Mouse (Mus musculus): ENCODE measurements around the gene Prmt1. TPM values are rescaled to one million over a fixed set of nuclear protein-coding genes. Genes with fewer than 3 reads are reported as not detected.

Gene Prmt1
- polyA plus RNA-seq, 1 experiment from 2014 or later, result 710 TPM

DNA sequence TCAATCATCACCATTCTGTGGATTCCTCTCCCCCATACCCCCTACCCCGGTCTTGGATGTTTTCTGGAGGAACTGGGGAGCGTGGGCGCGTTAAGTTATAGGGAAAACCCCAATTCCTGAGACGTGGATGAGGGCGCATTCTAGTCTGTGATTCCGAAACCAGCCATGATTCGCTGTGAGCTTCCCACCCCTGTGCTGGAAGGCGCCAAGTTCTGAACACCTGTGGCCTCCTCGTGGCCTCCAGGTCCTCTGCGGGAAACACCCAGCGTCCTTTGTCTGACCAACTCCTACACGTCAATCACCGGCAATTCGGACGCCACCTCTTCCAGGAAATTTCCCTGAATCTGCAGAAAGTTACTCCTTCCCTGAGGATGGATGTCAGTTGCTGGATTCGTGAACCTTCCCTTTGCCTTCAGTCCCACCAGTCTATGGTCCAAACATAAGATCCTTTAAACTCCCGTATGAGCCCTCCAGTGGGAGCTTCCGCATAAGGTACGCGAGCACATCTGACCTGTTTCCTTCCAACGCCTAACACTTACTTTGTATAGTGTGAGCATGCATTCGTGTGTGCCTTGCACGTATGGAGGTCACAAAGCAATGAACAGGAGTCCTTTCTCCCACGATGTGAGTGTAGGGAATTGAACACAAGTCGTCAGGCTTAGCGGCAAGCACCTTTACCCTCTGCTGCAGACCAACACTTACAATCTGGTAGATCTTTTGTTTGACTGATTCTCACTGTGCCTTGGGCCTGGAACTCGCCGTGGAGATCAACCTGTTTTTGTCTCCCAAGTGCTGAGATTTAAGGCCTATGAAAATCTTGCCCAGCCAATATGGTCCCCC, 731 bp upstream of the Prmt1 start:
- H3K36me3 ChIP-seq, result peaks cover 45% of the 10 kb centered on the region
- peak overlapping the region; percentile 72 for H3K4me2 ChIP-seq
- H3K27me3 ChIP-seq, result no peaks in the 10 kb centered on the region
- H3K9ac ChIP-seq, result peak overlapping the region; percentile 85
- H3K4me3 ChIP-seq (replicated peaks), result peak overlapping the region; percentile 97
- peak overlapping the region; percentile 96 for H3K27ac ChIP-seq
- WGBS, result under 1% methylated on average over 29 of the region's 29 CpGs
- H3K4me1 ChIP-seq, result peaks cover 44% of the 10 kb centered on the region
- H3K9me3 ChIP-seq (replicated peaks), result no peaks in the 10 kb centered on the region
- ATAC-seq (replicated peaks; ENCODE audit: low FRiP score), result peak; percentile 19

DNA sequence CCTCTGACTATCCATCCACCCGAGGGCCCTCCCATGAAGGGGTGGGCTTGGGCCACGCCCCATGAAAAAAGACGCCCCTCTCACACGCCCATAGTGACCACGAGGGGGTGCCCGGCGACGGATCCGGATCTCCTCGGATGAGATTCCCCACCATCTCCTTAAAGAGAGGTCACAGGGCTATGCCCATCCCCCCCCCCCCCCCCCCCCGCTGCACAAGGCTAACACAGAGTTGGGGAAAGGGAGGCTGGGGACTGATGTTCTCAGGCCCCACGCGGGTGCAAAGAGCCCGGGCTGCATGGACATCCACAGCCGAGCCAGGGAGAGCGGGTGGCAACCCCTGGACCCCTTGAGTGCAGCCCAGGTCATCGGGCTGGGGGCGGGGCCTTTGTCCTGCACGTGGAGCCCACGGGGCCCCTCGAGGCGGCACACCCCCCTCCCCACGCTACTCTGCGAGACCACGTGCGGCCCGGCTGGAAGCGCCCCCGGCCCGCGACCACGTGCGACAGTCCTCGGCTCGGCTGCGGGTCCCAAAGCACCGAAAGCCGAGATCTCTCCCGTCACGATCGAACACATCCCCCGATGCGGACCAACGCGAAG, 675 bp downstream of the Prmt1 start:
- Histone ChIP-seq H3K4me2 (peak overlapping the region; percentile 67), H3K27ac (peak overlapping the region; percentile 97), H3K9ac (peak overlapping the region; percentile 97), H3K27me3 (no peaks in the 10 kb centered on the region), H3K4me1 (peaks cover 42% of the 10 kb centered on the region), H3K9me3 (replicated peaks) (no peaks in the 10 kb centered on the region), H3K36me3 (peaks cover 46% of the 10 kb centered on the region), H3K4me3 (replicated peaks) (peak overlapping the region; percentile 97)
- ATAC-seq (replicated peaks; ENCODE audit: low FRiP score), result peak; percentile 1; the same call in 1 of the 2 replicates
- WGBS, result under 1% methylated on average over 44 of the region's 45 CpGs

DNA sequence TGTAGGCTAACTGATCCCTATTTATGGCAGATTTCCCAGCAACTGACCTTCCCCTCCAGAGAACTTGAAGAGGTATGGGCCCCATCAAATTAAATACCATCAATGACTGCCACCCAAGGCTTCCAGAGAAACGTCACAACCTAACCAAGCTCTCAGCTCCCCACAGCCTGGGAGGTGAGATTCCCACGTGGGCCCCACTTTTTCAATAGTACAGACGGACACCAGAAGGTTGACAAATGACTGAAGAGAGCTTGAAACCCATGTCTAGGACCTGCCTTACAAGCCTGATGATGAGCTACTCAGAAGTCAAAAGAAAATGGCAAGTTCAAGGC, 1.6 kb downstream of the Prmt1 start:
- ATAC-seq (replicated peaks; ENCODE audit: low FRiP score), result no peak
- H3K27me3 ChIP-seq, result no peaks in the 10 kb centered on the region
- H3K36me3 ChIP-seq, result peaks cover 48% of the 10 kb centered on the region
- H3K9ac ChIP-seq, result peak overlapping the region; percentile 97; the same call in 1 of the 2 replicates
- H3K4me3 ChIP-seq (replicated peaks), result peak overlapping the region; percentile 97
- H3K27ac ChIP-seq, result peak overlapping the region; percentile 97
- 37% methylated on average over 3 of the region's 3 CpGs for WGBS
- peaks cover 42% of the 10 kb centered on the region for H3K4me1 ChIP-seq
- no peaks in the 10 kb centered on the region for H3K9me3 ChIP-seq (replicated peaks)
- peak overlapping the region; percentile 67 for H3K4me2 ChIP-seq

DNA sequence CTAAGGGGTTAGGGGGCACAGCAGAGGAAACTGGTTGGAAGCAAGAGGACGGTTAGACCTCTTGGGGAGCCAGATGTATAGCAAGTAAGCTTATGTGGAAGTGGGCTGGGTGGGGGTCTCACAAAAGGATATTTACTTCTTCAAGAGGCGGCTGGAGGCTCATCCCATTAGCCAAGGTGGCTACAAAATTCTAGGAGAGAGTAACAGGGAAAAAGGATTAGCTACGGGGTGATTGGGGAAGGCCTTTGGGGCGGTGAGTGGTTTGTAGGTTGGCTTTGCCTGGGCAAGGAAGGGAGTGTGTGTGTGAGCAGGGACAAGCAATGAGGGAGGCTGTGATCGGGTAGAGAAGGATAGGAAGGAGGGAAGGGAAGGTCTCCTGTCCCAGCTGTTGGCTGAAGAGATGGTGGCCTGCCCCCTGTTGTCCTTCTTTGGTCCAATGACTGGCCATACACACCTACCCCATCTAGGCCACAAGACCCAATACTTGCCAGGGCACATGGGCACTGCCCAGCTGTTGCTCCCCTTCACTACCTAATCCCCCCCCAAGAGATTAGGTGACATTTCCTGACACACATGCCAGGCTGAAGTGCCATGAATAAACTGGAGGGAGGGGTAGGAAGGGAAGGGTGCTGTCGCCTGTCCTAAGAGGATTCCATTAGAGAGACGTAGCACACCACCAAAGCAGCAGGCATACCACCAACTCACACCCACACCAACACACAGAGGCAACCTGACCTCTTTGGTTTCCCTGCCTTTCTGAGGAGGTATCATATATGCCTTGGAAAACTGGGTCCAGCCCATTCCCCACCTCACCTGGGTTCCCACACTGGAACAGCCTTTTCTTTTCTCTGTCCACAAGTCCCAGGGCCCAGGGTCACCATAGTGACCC, 2.2 kb downstream of the Prmt1 start:
- H3K27ac ChIP-seq, result peak overlapping the region; percentile 97
- H3K9ac ChIP-seq, result peak overlapping the region; percentile 97; the same call in 1 of the 2 replicates
- H3K27me3 ChIP-seq, result no peaks in the 10 kb centered on the region
- no peak for ATAC-seq (replicated peaks; ENCODE audit: low FRiP score)
- peaks cover 48% of the 10 kb centered on the region for H3K36me3 ChIP-seq
- no peaks in the 10 kb centered on the region for H3K9me3 ChIP-seq (replicated peaks)
- H3K4me1 ChIP-seq, result peaks cover 40% of the 10 kb centered on the region
- peak overlapping the region; percentile 67 for H3K4me2 ChIP-seq
- 61% methylated on average over 7 of the region's 7 CpGs for WGBS
- H3K4me3 ChIP-seq (replicated peaks), result peak overlapping the region; percentile 97

DNA sequence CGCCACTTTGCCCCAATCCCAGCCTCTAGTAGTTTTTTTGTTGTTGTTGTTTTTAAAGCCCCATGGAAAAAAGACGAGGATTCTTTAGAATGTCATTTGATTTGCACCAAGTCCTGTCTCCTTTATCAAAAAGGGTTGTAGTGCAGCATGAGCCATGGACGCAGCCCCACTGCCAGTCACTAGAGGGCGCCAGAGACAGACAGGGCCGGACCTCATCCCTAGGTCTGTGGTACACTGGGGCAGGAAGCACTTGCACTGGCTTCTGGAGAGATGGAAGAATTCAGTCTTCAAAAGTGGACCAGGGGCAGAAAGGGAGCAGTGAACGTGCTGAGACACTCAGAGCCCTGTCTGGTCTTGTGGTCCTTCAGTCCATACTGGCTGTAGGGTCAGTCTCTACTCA, 3.3 kb downstream of the Prmt1 start:
- whole genome bisulfite sequencing, result 38% methylated on average over 6 of the region's 6 CpGs
- peak overlapping the region; percentile 97 for H3K27ac ChIP-seq
- 0 out of 2 replicates have a peak overlapping the region, but pooled peaks have one; percentile 8 for H3K4me3 ChIP-seq (replicated peaks)
- no peaks in the 10 kb centered on the region for H3K27me3 ChIP-seq
- H3K4me2 ChIP-seq, result peak overlapping the region; percentile 67; the same call in 1 of the 2 replicates
- H3K9me3 ChIP-seq (replicated peaks), result no peaks in the 10 kb centered on the region
- no peak overlapping the region for H3K9ac ChIP-seq
- no peak for ATAC-seq (replicated peaks; ENCODE audit: low FRiP score)
- peaks cover 31% of the 10 kb centered on the region for H3K4me1 ChIP-seq
- peaks cover 57% of the 10 kb centered on the region for H3K36me3 ChIP-seq

DNA sequence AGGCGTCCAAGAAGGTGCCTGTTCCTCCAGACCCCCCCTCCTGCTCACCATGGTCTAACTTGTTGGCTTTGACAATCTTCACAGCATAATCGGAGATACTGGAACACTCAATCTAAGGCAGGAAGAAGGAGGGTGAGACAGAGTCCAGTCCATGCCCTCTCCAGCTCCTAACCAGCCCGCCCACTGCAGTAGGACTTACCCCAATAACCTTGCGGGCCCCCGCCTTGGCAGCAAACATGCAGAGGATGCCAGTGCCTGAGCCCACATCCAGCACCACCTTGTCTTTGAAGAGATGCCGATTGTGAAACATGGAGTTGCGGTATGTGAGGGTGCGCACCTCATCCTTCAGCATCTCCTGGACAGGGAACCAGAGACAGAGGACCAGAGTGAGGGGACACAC, 4.8 kb downstream of the Prmt1 start:
- peaks cover 72% of the 10 kb centered on the region for H3K36me3 ChIP-seq
- H3K27me3 ChIP-seq, result no peaks in the 10 kb centered on the region
- no peaks in the 10 kb centered on the region for H3K9me3 ChIP-seq (replicated peaks)
- no peak overlapping the region for H3K9ac ChIP-seq
- WGBS, result 95% methylated on average over 8 of the region's 8 CpGs
- ATAC-seq (replicated peaks; ENCODE audit: low FRiP score), result no peak
- H3K4me1 ChIP-seq, result peaks cover 24% of the 10 kb centered on the region
- no peak overlapping the region for H3K4me2 ChIP-seq
- no peak overlapping the region for H3K4me3 ChIP-seq (replicated peaks)
- no peak overlapping the region for H3K27ac ChIP-seq

DNA sequence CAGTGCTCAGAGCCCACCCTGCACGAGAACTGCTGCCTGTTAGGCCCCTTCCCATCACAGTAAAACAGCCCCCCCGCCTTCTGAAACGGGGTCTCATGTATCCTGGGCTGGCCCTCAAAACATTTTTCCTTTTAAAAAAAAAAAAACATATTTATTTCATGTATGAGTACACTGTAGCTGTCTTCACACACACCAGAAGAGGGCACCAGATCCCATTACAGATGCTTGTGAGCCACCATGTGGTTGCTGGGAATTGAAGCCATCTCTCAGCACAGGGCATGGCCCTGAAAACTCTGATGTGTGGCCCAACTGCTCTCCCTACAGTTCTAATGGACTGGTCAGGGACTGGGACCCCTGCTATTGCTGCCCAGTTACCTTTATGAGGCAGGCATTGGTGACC, 8.1 kb downstream of the Prmt1 start:
- WGBS, result 85% methylated on average over 3 of the region's 3 CpGs
- H3K36me3 ChIP-seq, result peaks cover 81% of the 10 kb centered on the region
- ATAC-seq (replicated peaks; ENCODE audit: low FRiP score), result no peak
- no peak overlapping the region for H3K4me3 ChIP-seq (replicated peaks)
- H3K9me3 ChIP-seq (replicated peaks), result no peaks in the 10 kb centered on the region
- no peak overlapping the region for H3K9ac ChIP-seq
- H3K27ac ChIP-seq, result no peak overlapping the region
- no peaks in the 10 kb centered on the region for H3K27me3 ChIP-seq
- H3K4me1 ChIP-seq, result peaks cover 22% of the 10 kb centered on the region
- H3K4me2 ChIP-seq, result no peak overlapping the region

DNA sequence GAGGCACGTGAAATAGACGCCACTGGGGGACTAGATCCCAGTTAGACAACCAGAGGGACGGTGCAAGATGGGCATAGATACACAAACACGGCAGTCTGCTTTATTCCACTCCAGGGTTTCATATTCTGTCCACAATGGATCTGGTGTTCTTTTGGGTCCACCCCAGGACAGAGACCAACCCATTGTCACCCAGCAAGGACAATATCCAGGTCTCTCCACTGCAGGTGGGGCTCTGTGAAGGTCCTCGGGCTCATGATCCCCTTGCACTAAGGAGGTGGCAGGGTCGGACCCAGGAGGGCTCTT, 11.3 kb downstream of the Prmt1 start:
- no peak for ATAC-seq (replicated peaks; ENCODE audit: low FRiP score)
- H3K27ac ChIP-seq, result peak overlapping the region; percentile 71

DNA sequence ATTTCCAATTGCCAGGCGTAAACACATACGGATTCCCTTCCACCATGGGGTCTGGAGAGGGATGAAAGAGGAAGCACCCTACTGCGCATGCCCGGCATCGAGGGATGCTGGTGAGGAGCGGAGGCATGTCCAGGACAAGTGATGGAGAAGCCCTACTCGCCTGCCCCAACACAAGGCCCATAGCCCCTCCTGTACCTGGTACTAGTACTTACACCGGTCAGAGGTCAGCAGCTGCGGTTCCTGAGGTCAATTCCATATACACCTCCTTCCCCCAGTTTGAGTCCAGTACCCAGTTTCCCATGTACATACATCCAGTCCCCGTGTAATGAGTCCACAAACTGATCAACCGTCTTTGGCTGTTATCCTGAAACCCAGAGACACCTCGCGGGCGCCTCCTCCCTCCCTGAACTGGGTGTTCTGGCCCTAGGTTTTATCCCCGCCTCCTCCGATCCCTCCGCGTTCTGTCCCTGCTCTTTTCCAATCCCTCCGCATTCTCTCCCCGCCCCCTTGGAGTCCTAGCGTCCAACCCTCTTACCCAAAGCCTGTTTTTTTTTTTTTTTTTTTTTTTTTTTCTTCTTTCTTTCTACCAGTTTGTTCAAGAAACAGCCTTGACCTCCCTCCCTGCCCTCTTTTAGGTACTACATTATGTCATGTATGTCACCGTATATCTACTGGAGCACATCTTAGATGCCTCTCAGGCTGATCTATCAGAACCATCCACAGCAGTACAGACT, 11.8 kb downstream of the Prmt1 start, which contains the start of gene Cpt1c:
Gene Cpt1c, minus strand, starts transcription at position 469 of the 734 bp plus-strand sequence.
- H3K9me3 ChIP-seq (replicated peaks), result no peaks in the 10 kb centered on the region
- H3K27me3 ChIP-seq, result no peaks in the 10 kb centered on the region
- H3K36me3 ChIP-seq, result peaks cover 45% of the 10 kb centered on the region
- WGBS, result under 1% methylated on average over 22 of the region's 22 CpGs
- peaks cover 36% of the 10 kb centered on the region for H3K4me1 ChIP-seq
- peak within 1 kb of the TSS; percentile 91 for H3K27ac ChIP-seq
- H3K4me3 ChIP-seq (replicated peaks), result peak within 1 kb of the TSS; percentile 56
- ATAC-seq (replicated peaks; ENCODE audit: low FRiP score), result no peak
- H3K9ac ChIP-seq, result peak within 1 kb of the TSS; percentile 52
- peak within 1 kb of the TSS; percentile 85 for H3K4me2 ChIP-seq

More for the DNA sequence above, 11.3 kb downstream of the Prmt1 start:
- Histone ChIP-seq H3K4me3 (replicated peaks) (peak overlapping the region; percentile 56; the same call in 1 of the 2 replicates), H3K4me2 (peak overlapping the region; percentile 85), H3K36me3 (peaks cover 50% of the 10 kb centered on the region), H3K9ac (peak overlapping the region; percentile 2; the same call in 1 of the 2 replicates), H3K27me3 (no peaks in the 10 kb centered on the region), H3K9me3 (replicated peaks) (no peaks in the 10 kb centered on the region), H3K4me1 (peaks cover 32% of the 10 kb centered on the region)
- 23% methylated on average over 6 of the region's 6 CpGs for WGBS

DNA sequence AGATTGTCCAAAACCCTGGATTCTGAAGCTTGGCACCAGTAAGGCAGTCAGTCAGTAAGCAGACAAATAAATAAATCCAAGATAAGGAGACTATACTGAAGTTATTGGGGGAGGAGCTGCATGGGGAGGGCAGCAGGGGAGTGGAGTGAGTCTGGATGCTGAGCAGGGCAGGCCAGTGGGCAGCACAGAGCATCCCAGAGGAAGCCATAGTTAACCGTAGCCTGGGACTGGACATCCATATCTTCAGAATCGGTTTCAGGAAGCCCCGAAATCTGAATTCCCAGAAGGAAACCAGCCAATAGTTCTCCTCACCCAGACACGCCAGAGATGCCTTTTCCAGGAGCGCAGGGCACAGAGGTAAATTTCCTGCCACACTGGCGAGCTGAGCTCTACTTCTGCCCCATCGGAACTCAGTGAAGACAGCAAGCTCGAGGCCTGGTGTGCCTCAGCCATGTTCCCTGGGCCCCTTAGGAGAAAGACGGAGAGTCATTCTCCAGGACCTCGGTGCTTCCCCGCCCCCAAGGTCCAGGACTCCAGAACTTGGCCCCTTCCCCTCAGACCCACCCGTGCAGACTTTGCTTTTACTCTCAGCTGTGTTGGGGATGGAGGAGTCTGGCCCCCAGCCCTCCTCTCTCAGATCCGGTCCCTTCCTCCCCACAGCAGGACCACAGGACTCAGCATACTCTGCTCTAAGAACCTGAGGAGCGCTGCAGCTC, 12.8 kb downstream of the Prmt1 start:
- Histone ChIP-seq H3K27me3 (no peaks in the 10 kb centered on the region), H3K27ac (peak overlapping the region; percentile 91), H3K4me2 (peak overlapping the region; percentile 85), H3K9me3 (replicated peaks) (no peaks in the 10 kb centered on the region), H3K4me1 (peaks cover 38% of the 10 kb centered on the region), H3K36me3 (peaks cover 35% of the 10 kb centered on the region), H3K9ac (peak overlapping the region; percentile 52), H3K4me3 (replicated peaks) (peak overlapping the region; percentile 56)
- WGBS, result 41% methylated on average over 14 of the region's 14 CpGs
- ATAC-seq (replicated peaks; ENCODE audit: low FRiP score), result no peak

DNA sequence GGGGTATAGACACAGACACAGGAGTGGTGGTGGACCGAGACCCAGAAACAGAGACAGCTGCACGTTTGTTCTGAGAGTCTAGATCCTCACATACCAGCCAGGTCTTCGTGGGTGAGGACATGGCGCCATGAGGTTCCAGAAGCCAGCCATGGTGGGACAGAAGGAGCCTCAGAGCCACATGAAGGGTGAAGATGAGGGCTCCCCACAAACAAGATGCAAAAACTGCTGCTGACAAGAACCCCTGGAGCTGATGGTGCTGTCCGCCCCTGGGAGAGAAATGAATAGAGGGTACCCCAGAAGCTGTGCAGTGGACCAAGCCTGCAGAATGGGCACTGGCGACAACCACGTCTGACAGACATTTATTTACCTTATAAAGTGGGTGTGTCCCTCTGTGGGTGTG, 15.2 kb downstream of the Prmt1 start:
- Histone ChIP-seq H3K27me3 (no peaks in the 10 kb centered on the region), H3K36me3 (peaks cover 17% of the 10 kb centered on the region), H3K4me1 (peaks cover 38% of the 10 kb centered on the region), H3K4me3 (replicated peaks) (peak overlapping the region; percentile 67), H3K4me2 (peak overlapping the region; percentile 84), H3K9me3 (replicated peaks) (no peaks in the 10 kb centered on the region), H3K9ac (peak overlapping the region; percentile 58), H3K27ac (no peak overlapping the region)
- WGBS, result 66% methylated on average over 7 of the region's 7 CpGs
- no peak for ATAC-seq (replicated peaks; ENCODE audit: low FRiP score)

Measured in kidney, embryonic 15.5 days (tissue).